Comparison of ENCODE assay signal across 9 mouse cellular contexts in genomic region chr1:59902634-59903033, GRCm38 (mm10). TPM values are rescaled to one million over a fixed set of nuclear protein-coding genes. Genes with fewer than 3 reads are reported as not detected.
A peak's percentile ranks its signal among the peaks of the same experiment; 100 is the strongest.
DNase-seq lines count a peak whose midpoint lies in the region; ATAC-seq and TF ChIP-seq lines count a peak whose summit lies in the region.
"Had no signal": no experiment of that assay in that cellular context is flagged by ENCODE, and none has a peak within 500 bp of the region (broad histone marks: within the 10 kb centered on the region; RNA-seq: fewer than 3 reads in every experiment).

No protein-coding gene starts in this region.

- peaks cover 3% of the 10 kb centered on the region for H3K4me1 ChIP-seq in heart, embryonic 11.5 days (ENCODE audit: control insufficient read depth, insufficient read depth, low read length)
- peaks cover 7% of the 10 kb centered on the region for H3K4me1 ChIP-seq in heart, embryonic 16.5 days (ENCODE audit: control insufficient read depth, insufficient read depth, low read length)
- no peaks in the 10 kb centered on the region for H3K4me1 ChIP-seq in hindbrain, postnatal 0 days (ENCODE audit: insufficient read depth, low read length)

- H3K4me2 ChIP-seq in heart, embryonic 11.5 days: no peak overlapping the region
- H3K4me2 ChIP-seq in heart, embryonic 16.5 days (ENCODE audit: low read depth, low read length): no peak overlapping the region
- H3K4me2 ChIP-seq in hindbrain, postnatal 0 days (ENCODE audit: low read depth, low read length): no peak overlapping the region

- no peak overlapping the region for H3K4me3 ChIP-seq in heart, embryonic 11.5 days (ENCODE audit: low read depth, low read length)
- no peak overlapping the region for H3K4me3 ChIP-seq in heart, embryonic 16.5 days (ENCODE audit: low read length)
- no peak overlapping the region for H3K4me3 ChIP-seq in hindbrain, postnatal 0 days (ENCODE audit: low read length)

- no peaks in the 10 kb centered on the region for H3K36me3 ChIP-seq in heart, embryonic 11.5 days (ENCODE audit: control insufficient read depth, insufficient read depth, low read length)
- H3K36me3 ChIP-seq in heart, embryonic 16.5 days (ENCODE audit: control insufficient read depth, insufficient read depth): no peaks in the 10 kb centered on the region
- no peaks in the 10 kb centered on the region for H3K36me3 ChIP-seq in hindbrain, postnatal 0 days (ENCODE audit: insufficient read depth, low read length)

- no peaks in the 10 kb centered on the region for H3K9me3 ChIP-seq in heart, embryonic 11.5 days (replicated peaks; ENCODE audit: control insufficient read depth, low read length)
- no peaks in the 10 kb centered on the region for H3K9me3 ChIP-seq in heart, embryonic 16.5 days (replicated peaks; ENCODE audit: control insufficient read depth, low read length)
- H3K9me3 ChIP-seq in hindbrain, postnatal 0 days (ENCODE audit: low read length): no peaks in the 10 kb centered on the region

- no peak overlapping the region for H3K9ac ChIP-seq in heart, embryonic 11.5 days (ENCODE audit: low read depth, low read length)
- H3K9ac ChIP-seq in heart, embryonic 16.5 days (ENCODE audit: low read length): no peak overlapping the region
- H3K9ac ChIP-seq in hindbrain, postnatal 0 days (replicated peaks; ENCODE audit: low read length): no peak overlapping the region

- WGBS in heart, embryonic 11.5 days (ENCODE audit: insufficient replicate concordance): 41% methylated on average over 3 of the region's 3 CpGs
- WGBS in heart, embryonic 16.5 days: 36% methylated on average over 3 of the region's 3 CpGs
- WGBS in hindbrain, postnatal 0 days: 36% methylated on average over 3 of the region's 3 CpGs

- TF ChIP-seq CTCF in hindbrain, postnatal 0 days (IDR thresholded peaks at IDR 0.05; ENCODE audit: low read depth): no peak

- H3K27me3 ChIP-seq in heart, embryonic 11.5 days (ENCODE audit: control insufficient read depth, insufficient read depth, low read length): no peaks in the 10 kb centered on the region
- no peaks in the 10 kb centered on the region for H3K27me3 ChIP-seq in heart, embryonic 16.5 days (ENCODE audit: control insufficient read depth, insufficient read depth, low read length)
- H3K27me3 ChIP-seq in hindbrain, postnatal 0 days (ENCODE audit: insufficient read depth, low read length): no peaks in the 10 kb centered on the region
- H3K27me3 ChIP-seq: CH12.LX had no signal

- no peak overlapping the region for H3K27ac ChIP-seq in heart, embryonic 11.5 days (ENCODE audit: low read depth, low read length)
- H3K27ac ChIP-seq in heart, embryonic 16.5 days (ENCODE audit: low read length): peak overlapping the region; percentile 66; the same call in 1 of the 2 replicates
- H3K27ac ChIP-seq in hindbrain, postnatal 0 days: no peak overlapping the region

- peak; percentile 57 to 83 for DNase-seq in heart, adult 18-20 months
- peak; percentile 78 for DNase-seq in kidney, adult 9 months
- peak; percentile 42 for DNase-seq in lung, postnatal 14 days
- DNase-seq in hindbrain, postnatal 0 days (ENCODE audit: low spot score): no peak
- no peak for DNase-seq in adipocyte (ENCODE audit: low spot score)
- DNase-seq: retina, postnatal 1 day had no signal

- no peak for ATAC-seq in heart, embryonic 11.5 days (replicated peaks; ENCODE audit: insufficient number of reproducible peaks, low FRiP score, low TSS enrichment)
- peak; percentile 58; the same call in 1 of the 2 replicates for ATAC-seq in heart, embryonic 16.5 days (replicated peaks; ENCODE audit: extremely low read depth, insufficient read depth, low FRiP score)
- ATAC-seq in hindbrain, postnatal 0 days: no peak

RNA-seq across cellular contexts. Expression of gene Fam117b, which starts 10.2 kb away (rescaled TPM):
- total RNA-seq in heart, adult 18-20 months (2021): 10 to 100 TPM; 24.1 to 37.5 TPM
- polyA plus RNA-seq in heart, embryonic 11.5 days (2014; fragmentation: Nextera tagmentation; extraction: Ambion mirVana): 5.3 and 5.9 TPM in 2 replicates
- 2.9 and 4.8 TPM in 2 replicates for polyA plus RNA-seq in heart, embryonic 16.5 days (2015; fragmentation: Nextera tagmentation; extraction: Ambion mirVana)
- 44.5 and 53.0 TPM in 2 replicates for total RNA-seq in hindbrain, postnatal 0 days (2014; rRNA removed)
- 26.1 and 30.1 TPM in 2 replicates for polyA plus RNA-seq in hindbrain, postnatal 0 days (2015; fragmentation: Nextera tagmentation; extraction: Ambion mirVana)

Comparison
In these comparisons a context has a peak if more than half of its experiments do, and no peak if none do; other contexts are left out.
1. DNase-seq: peak in heart, adult 18-20 months (2 of 2), kidney, adult 9 months (single experiment) and lung, postnatal 14 days (single experiment); none in hindbrain, postnatal 0 days (single experiment) and adipocyte (single experiment).